Mouse (Mus musculus) gastrocnemius, adult 2 months (tissue): ENCODE measurements around the gene Ndrg2. TPM values are rescaled to one million over a fixed set of nuclear protein-coding genes. Genes with fewer than 3 reads are reported as not detected.
A peak's percentile ranks its signal among the peaks of the same experiment; 100 is the strongest.
"Not testable (repeated sequence)": the region's sequence is repeated elsewhere in the genome, so short reads cannot be mapped to it uniquely, and the experiment has no call there.

Experiments used
- DNase-seq: peaks from one replicate; pipeline ENCODE4 v3.0.0; 2022
- H3K27ac ChIP-seq: fragments of 200-600 bp; 2 replicates; pipeline ENCODE4 v1.8.1; 2022; ENCODE audit warnings: mild to moderate bottlenecking
- H3K4me3 ChIP-seq: fragments of 200-600 bp; 2 replicates; pipeline ENCODE4 v1.8.1; 2022; ENCODE audit warnings: mild to moderate bottlenecking, moderate library complexity
- CTCF ChIP-seq: fragments of 200-600 bp; IDR thresholded peaks from 2 replicates; pipeline ENCODE4 v1.8.1; 2022; ENCODE audit warnings: antibody characterized with exemption, mild to moderate bottlenecking, moderate library complexity
- intact Hi-C: fragments of 180-260 bp; cut with DNase I; formaldehyde crosslinking; loops from one replicate; pipeline ENCODE4 v1.15.1; 2025
- total RNA-seq, 2 experiments: library from RNA; stranded (reverse); gene quantifications; 2 replicates each; pipeline ENCODE4 v1.2.3; 2021

Ndrg2 gene
- total RNA-seq, 2 experiments from 2014 or later: 1,660 to 1,958 TPM

DNA sequence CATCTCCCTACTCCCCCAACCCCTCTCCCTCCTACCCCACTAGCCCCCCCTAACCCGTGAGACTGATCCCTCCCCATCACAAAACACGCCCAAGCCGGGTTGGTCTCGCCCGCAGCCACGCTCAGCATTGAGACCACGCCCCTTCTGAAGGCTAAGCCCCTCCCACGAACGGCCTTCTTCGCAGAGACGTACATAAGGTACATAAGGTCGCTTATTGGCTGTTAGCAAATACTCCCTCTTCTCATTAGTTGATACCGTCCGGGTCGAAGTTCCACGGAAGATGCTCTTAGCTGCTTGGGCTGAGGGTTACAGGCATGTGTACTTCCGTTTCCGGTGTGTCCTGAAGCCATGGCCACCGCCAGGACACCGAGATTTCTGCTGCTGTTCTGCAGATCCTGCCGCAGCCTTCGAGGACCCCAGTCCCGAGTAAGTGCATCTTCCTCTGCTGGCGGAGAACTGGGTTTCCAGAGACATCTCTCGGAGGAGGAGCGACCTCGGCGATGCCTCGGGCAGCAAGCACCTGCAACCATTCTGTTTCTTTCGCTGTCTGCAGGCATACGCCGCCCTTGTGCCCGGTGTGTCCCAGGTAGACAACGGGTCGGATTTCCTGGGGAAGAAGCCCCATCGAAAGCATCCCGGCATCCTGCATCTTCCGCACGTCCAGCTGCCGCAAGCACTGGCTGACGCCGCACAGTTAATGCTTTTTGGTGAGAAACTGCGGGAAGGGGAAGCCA lies 29.2 kb downstream of the Ndrg2 start, which contains the start of gene Mettl17:
Gene Mettl17, plus strand, starts transcription at position 245 of the 734 bp plus-strand sequence.
- Histone ChIP-seq H3K4me3 (peak within 1 kb of the TSS; percentile 78), H3K27ac (peak within 1 kb of the TSS; percentile 84)
- DNase-seq: peak; percentile 96
- peak; percentile 20; the same call in 1 of the 2 replicates for TF ChIP-seq CTCF
- intact Hi-C loops: loop anchor here (1.0 to 10.0 kb wide), 5 partner anchors 123 to 418 kb away; partner anchors contain the start of genes Hnrnpc, Rab2b, Tox4 and Zfp219

DNA sequence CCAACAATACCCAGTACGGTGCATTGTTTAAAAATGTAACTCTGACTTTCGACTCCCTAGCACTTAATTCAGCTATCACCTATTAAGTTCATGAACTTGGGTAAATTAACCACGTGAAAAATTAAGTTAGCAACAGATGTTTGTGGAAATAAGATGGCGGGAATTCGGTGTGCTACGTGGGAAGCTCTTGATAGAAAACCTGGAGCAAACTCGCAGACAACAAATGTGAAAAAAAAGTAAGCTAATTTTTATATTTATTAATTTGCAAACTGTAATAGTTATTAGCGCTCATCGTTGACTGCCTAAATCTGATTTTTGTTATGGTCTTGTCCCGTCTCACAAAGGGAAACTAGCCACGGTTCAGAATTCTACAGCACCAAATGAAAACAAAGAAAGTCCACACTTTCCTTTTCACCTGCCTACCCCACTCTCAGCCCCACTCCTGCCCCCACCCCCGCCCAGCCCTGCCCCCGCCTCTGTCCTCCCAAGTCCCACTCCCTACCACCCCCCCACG lies 29.9 kb downstream of the Ndrg2 start:
- Histone ChIP-seq H3K4me3 (peak overlapping the region; percentile 78), H3K27ac (peak overlapping the region; percentile 84)
- intact Hi-C loops: loop anchor here (1.0 to 10.0 kb wide), 3 partner anchors 138 to 395 kb away; partner anchors contain the start of genes Hnrnpc, Rab2b, Tox4 and Zfp219
- TF ChIP-seq CTCF: no peak
- DNase-seq: no peak

DNA sequence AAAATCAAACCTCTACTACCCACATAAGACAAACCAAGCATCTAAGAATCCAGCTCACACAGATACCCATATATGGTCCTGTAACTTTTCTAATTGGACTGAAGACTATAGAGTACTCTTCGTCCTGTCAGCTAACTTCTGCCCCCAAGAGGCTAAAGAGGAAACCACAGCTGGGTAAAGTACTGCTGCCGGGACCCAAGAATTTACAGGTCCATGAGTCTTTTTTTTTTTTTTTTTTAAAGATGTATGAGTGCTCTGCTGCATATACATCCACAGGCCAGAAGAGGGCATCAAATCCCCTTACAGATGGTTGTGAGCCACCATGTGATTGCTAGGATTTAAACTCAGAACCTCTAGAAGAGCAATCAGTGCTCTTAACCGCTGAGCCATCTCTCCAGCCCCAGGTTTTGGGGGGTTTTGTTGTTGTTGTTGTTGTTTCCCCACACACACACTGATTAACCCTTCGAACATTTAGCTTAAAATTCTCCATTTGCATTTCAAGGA lies 30.4 kb downstream of the Ndrg2 start:
- peak; percentile 73 for TF ChIP-seq CTCF
- intact Hi-C loops: loop anchor here (1.0 to 10.0 kb wide), 3 partner anchors 139 to 396 kb away; partner anchors contain the start of genes Hnrnpc, Rab2b, Tox4 and Zfp219
- H3K4me3 ChIP-seq: peak overlapping the region; percentile 78
- H3K27ac ChIP-seq: peak overlapping the region; percentile 84
- DNase-seq: peak; percentile 73

GRCm38 (mm10) chr14:51877517-51877916 lies 36.4 kb downstream of the Ndrg2 start:
- TF ChIP-seq CTCF: no peak
- intact Hi-C loops: no loop called here

DNA sequence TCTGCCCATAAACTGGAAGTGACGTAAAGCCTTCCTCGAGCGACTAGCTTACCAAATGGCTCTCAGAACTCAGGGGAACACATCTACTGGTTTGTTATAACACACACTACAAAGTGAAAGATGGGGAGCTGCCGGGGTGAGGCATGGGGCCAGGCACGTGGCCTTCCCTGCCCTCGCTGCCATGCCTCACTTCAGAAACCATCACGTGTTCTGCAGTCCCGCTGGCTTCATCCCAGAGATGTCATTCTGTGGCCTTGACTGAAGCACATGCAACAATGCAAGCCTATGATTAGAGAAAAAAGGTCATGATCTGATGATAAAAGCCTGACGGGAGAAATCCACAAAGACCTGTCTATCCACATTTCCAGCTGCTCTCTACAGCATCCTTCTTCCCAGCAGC lies 42.2 kb downstream of the Ndrg2 start:
- DNase-seq: no peak
- intact Hi-C loops: no loop called here
- no peak for TF ChIP-seq CTCF

More at GRCm38 (mm10) chr14:51877517-51877916, 36.4 kb downstream of the Ndrg2 start:
- no peak overlapping the region for H3K27ac ChIP-seq
- DNase-seq: no peak
- H3K4me3 ChIP-seq: no peak overlapping the region

DNA sequence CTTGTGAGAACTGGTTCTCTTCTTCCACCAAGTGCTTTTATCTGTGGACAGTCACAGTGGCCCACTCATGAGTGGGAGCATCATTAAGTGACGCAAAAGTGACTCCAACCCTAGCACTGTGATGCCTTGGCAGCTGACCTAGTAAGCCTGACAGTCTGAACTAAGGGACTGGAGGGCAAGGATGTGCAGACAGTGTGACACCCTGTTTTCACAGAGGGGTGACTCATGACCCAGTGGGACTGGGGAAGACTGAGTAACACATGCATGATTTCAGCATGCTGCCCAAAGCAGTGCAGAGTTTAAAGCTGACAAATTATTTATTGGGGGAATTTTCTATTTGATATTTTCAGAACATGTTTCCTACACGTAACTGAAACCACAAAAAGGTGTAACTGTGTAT lies 43.2 kb downstream of the Ndrg2 start:
- TF ChIP-seq CTCF: no peak
- no peak overlapping the region for H3K4me3 ChIP-seq
- intact Hi-C loops: no loop called here
- DNase-seq: no peak
- no peak overlapping the region for H3K27ac ChIP-seq

More for the DNA sequence above, 42.2 kb downstream of the Ndrg2 start:
- Histone ChIP-seq H3K27ac (no peak overlapping the region), H3K4me3 (no peak overlapping the region)

GRCm38 (mm10) chr14:51863603-51864002 lies 50.4 kb downstream of the Ndrg2 start:
- intact Hi-C loops: loop anchor here (10.0 kb wide), 1 partner anchor 89 kb away; the partner anchor contains the start of gene Ang4
- not testable (repeated sequence) for H3K27ac ChIP-seq, H3K4me3 ChIP-seq
- TF ChIP-seq CTCF: peak; percentile 35; the same call in 1 of the 2 replicates
- DNase-seq: peak; percentile 22

DNA sequence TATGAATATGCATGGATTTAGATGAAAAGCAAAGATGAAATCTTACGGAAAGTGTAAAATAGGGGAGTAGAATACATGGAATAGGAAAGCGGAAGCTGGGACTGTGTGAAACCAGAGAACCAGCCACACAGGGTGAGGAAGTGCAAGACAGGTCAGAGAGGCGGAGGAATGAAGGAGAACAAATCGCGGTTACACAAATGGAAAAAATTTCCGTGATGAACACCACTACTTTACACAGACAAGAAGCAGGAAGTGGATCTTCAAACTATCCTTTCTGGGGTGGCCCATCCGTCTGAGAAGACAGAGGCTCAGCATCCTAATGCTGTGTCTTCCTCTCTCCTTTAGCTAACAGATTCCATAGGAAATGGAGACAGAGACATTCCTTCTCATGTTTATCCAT lies 58.7 kb downstream of the Ndrg2 start:
- H3K27ac ChIP-seq, H3K4me3 ChIP-seq, DNase-seq, intact Hi-C loops: not testable (repeated sequence)

Other genes starting within 250 kb of the Ndrg2 start
- gene Gm17079, start 218.7 kb downstream of the Ndrg2 start, total RNA-seq: not detected
- gene Gm5800, start 197.0 kb downstream of the Ndrg2 start, total RNA-seq: not detected
- not detected for gene Ang4, start 140.6 kb downstream of the Ndrg2 start, total RNA-seq
- not detected for gene AY358078, start 114.1 kb downstream of the Ndrg2 start, total RNA-seq
- not detected for gene Ear6, start 60.5 kb downstream of the Ndrg2 start, total RNA-seq
- gene Mettl17, start 29.3 kb downstream of the Ndrg2 start, total RNA-seq: 10 to 100 TPM; 11.5 to 12.9 TPM
- gene Slc39a2, start 21.3 kb downstream of the Ndrg2 start, total RNA-seq: 1 to 10 TPM in 1 of 2 experiments, under 1 TPM in 1; 0.69 to 1.1 TPM
- gene Tppp2, start 4.3 kb upstream of the Ndrg2 start, total RNA-seq: 1 to 10 TPM; 1.8 TPM
- not detected for gene Rnase13, start 8.6 kb upstream of the Ndrg2 start, total RNA-seq
- gene Arhgef40, start 70.6 kb upstream of the Ndrg2 start, total RNA-seq: 10 to 100 TPM in 1 of 2 experiments, 1 to 10 TPM in 1; 9.6 to 14.1 TPM
- 1 to 10 TPM in 1 of 2 experiments, under 1 TPM in 1; 0.46 to 2.6 TPM for gene Tmem253, start 101.5 kb upstream of the Ndrg2 start, total RNA-seq
- gene Zfp219, start 106.6 kb upstream of the Ndrg2 start, total RNA-seq: 10 to 100 TPM; 13.5 to 13.8 TPM
- not detected for gene Olfr221, start 128.3 kb upstream of the Ndrg2 start, total RNA-seq
- 100 to 1,000 TPM in 1 of 2 experiments, 10 to 100 TPM in 1; 81.7 to 100 TPM for gene Hnrnpc, start 189.9 kb upstream of the Ndrg2 start, total RNA-seq
- gene Rpgrip1, start 196.5 kb upstream of the Ndrg2 start, total RNA-seq: not detected